Mouse (Mus musculus) right cerebral cortex, adult 18-20 months (tissue): ENCODE measurements around the gene Jak1.

ENCODE experiments used
- DNase-seq: peaks from one replicate; pipeline ENCODE4 v3.0.0; 2022; ENCODE audit warnings: mixed read lengths

Jak1 gene

GRCm38 (mm10) chr4:101264741-101265513 lies at the start of gene Jak1:
Jak1 (minus strand) TSS chr4:101265282.
- peak; percentile 96 for DNase-seq

GRCm38 (mm10) chr4:101312055-101312454 lies 47.0 kb upstream of the Jak1 start:
- DNase-seq, result no peak

GRCm38 (mm10) chr4:101308166-101308565 lies 43.1 kb upstream of the Jak1 start:
- DNase-seq, result no peak

GRCm38 (mm10) chr4:101307286-101307685 lies 42.2 kb upstream of the Jak1 start:
- no peak for DNase-seq

GRCm38 (mm10) chr4:101306132-101306915 lies 41.2 kb upstream of the Jak1 start:
- DNase-seq, result peak; percentile 27

GRCm38 (mm10) chr4:101305126-101305525 lies 40.0 kb upstream of the Jak1 start:
- no peak for DNase-seq

- peak; percentile 29 for DNase-seq
Measured at GRCm38 (mm10) chr4:101304114-101304513, 39.0 kb upstream of the Jak1 start.

GRCm38 (mm10) chr4:101300392-101300910 lies 35.4 kb upstream of the Jak1 start:
- no peak for DNase-seq

- DNase-seq, result no peak
Measured at GRCm38 (mm10) chr4:101298311-101298990, 33.4 kb upstream of the Jak1 start.

DNA sequence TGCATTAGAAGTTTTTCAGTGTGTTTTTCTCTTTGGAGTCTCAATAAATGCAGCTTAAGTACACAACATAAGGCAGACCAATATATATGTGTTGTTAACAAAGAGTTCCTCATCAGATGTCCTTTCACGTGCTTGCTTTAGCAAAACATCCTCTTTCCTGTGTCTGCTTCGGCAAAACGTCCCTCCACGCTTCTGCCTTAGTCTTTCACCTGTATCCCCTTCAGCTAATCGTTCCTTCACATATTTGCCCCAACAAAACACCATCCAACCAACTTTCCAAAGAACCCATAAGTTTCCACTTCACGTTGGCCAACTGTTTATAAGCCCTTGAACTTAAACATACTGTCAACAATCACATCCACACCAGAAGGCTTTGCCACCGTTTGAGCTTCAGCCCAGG lies 31.8 kb upstream of the Jak1 start:
- DNase-seq, result no peak

DNA sequence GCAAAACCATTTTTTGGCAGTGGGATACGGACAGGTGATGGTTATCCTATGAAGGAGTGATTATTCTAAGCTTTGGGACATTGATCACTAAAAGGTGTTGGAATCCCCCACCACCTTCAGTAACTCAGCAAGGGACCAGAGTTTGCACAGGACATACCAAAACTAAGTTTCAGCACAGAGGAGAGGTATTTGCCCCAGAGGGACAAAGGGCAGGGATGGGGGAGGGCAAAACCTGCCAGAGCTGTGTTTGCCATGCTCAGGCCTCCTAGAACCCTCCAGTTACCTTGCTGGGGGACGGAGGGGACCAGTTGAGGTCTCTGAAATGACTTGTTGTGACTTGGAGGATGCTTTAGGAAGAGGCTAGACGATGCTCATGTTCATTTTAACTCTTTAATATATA lies 30.7 kb upstream of the Jak1 start:
- no peak for DNase-seq

DNA sequence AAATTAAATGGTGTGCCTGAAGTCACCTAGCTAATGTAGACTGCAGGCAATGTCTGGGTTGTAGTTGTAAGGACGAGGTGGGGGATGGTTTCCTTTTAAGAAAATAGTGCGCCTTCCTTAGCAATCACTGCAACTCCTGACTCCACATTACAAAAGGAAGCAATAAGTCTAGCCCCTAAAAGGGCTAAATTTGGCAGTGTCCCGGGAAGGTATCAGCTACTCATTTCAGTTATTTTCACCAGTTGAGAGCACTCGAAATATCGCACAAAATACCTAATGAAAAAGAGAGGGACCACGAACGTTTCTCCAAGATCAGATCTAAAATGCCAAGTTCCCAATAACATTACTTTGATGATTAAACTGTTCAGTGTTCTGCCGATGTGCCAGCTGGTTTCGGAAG lies 28.6 kb upstream of the Jak1 start:
- no peak for DNase-seq

GRCm38 (mm10) chr4:101292736-101293541 lies 27.9 kb upstream of the Jak1 start:
- peak; percentile 21 for DNase-seq

DNA sequence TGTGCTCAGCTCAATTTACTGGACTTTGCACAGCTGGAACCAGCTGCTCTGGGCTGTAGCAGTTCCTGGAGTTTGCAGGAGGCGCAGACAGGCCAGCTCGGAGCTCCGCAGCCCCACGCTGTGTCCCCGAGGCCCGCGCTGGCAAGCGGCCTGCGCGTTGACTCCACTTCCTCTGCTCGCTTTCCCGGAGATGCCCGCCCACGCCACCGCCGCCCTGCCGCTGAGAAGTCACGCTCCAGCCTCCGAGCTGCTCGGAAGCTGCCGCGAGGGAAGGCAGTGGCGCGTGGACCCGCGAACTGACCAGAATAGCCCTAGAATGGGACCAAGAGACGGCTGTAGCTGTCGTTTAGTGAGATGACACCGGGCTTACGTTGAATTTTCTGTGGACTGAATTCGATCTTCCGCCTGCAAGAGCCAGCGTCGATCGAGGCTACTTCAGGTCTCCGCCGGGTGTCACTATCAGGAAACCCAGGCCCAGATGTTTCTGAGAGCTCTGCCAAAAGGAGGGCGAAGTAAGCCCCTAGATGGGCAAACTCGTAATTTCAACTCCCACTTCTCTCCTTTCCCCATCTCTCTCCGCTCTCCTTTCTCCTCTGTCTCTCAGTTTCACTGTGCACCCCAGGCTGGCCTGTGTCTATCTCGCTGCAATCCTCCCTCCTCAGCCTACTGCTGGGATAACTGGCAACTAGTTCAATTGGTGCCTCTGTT lies 27.1 kb upstream of the Jak1 start:
- DNase-seq, result peak; percentile 90

DNA sequence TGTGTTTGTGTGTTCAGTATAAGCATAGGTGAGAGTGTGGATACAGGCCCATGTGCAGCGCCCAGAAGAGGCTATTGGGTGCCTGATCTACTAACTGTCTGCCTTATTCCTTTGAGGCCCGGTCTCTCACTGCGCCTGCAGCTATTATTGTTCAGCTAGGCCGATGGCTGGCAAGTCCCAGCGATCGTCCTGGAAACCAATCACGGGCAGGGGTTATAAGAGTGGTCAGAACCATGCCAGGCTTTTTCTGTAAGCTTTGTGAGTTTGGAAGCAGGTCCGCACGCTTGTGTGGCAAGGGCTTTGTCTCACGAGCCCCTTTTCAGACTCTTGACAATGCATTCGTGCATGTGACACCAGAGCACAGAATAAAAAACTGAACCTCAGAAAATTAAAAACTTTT lies 23.2 kb upstream of the Jak1 start:
- no peak for DNase-seq

DNA sequence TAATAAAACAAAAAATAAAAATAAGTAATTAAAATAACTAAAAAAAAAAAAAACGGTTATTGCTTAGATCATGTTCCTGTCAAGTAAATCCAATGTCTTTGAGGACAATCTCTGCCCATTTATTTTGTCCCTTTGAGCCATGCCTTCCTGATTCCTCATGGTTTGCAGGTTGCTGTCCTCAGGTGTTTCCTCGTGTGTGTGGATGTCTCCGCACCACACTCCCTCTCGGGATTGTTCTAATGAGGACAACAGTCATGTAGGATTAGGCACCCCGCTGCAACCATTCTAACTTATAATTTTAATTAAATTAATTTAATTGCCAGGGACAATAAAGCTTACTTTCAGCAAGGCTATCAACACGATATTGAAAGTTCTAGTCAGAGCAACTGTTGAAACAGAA lies 21.5 kb upstream of the Jak1 start:
- DNase-seq, result no peak

DNA sequence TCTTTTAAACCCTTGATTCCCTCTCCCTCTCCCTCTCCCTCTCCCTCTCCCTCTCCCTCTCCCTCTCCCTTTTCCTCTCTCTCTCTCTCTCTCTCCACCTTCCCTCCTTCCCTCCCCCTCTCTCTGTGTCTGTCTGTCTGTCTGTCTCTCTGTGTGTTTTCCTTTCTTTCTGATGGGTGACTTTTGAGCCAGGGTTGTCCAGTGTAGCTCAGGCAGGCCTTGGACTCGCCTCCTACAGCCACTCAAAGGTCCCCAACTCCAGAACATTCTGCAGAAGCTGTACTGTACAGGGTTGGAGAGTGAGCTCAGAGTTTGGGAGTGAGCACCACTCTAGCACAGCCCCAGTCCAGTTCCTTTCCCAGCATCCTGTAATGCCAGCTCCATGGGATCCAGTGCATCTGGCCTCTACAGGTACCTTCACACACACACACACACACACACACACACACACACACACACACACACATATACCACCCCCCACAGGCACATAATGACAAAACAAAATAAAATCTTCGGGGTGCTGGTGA lies 20.9 kb upstream of the Jak1 start:
- DNase-seq, result no peak

- DNase-seq, result no peak
Measured at GRCm38 (mm10) chr4:101283938-101284337, 18.9 kb upstream of the Jak1 start.

- no peak for DNase-seq
Measured at GRCm38 (mm10) chr4:101282237-101282636, 17.2 kb upstream of the Jak1 start.

DNA sequence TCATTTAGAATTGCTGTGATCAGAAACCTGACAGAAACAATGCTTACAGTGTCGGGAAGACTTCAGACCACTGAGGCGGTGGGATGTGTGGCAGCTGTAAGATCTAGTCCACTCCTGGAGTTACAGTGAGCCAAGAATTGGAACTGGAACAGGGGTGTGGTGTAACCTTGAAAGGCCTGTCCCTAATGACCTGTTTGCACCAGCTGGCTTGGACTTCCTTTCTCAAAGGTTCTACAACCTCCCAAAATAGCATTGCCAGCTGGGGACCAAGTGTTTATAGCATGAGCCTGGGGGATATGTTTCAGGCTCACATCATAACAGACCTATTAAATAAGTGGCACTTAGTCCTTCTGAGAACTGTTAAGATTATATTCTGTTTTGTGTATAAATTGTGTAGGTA lies 15.0 kb upstream of the Jak1 start:
- no peak for DNase-seq

- DNase-seq, result no peak
Measured at GRCm38 (mm10) chr4:101276456-101277070, 11.5 kb upstream of the Jak1 start.
